Mouse (Mus musculus): Measurements from ENCODE around the gene Ino80e. TPM values are rescaled to one million over a fixed set of nuclear protein-coding genes. Genes with fewer than 3 reads are reported as not detected.
"Not testable (repeated sequence)": the region's sequence is repeated elsewhere in the genome, so short reads cannot be mapped to it uniquely, and the experiment has no call there.

The Ino80e gene
- polyA plus RNA-seq (2015; fragmentation: Nextera tagmentation; extraction: Ambion mirVana), result 80.7 and 82.1 TPM in 2 replicates

DNA sequence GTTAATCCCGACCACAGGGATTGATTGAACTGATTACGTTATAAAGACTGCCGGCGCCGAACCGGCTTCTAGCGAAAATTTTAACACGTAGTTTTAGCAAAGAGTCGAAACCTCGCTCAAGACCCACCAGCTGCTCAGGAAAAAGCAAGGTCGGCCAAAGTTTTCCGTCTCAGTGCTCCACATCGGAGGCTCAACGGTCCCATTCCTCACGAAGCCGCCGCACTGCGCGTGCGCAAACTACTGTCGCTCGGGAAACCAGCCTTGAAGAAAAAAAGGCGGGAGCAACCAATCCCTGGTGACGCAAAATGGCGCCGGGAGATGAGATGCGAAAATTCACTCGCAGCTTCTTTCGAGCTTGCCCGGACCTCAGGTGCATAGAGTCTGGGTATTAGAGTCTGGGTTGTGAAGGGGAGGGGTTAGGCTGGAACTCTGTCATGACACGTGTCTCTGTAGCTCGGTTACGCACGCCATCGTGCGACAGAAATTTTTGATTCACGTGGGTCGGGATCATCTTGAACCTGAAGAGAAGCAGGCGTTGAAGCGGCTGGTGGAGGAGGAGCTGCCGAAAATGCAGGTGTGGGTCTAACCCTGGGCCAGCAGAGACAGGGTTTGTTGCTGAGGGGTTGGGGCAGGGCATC is at the start of gene Ino80e:
Gene Ino80e, minus strand, starts transcription at position 231 of the 638 bp plus-strand sequence.
- Histone ChIP-seq H3K27me3 (no peaks in the 10 kb centered on the region), H3K9ac (peak within 1 kb of the TSS; percentile 60), H3K4me3 (peak within 1 kb of the TSS; percentile 69), H3K27ac (peak within 1 kb of the TSS; percentile 91), H3K4me2 (peak within 1 kb of the TSS; percentile 82), H3K4me1 (peaks cover 33% of the 10 kb centered on the region), H3K36me3 (peaks cover 62% of the 10 kb centered on the region), H3K9me3 (no peaks in the 10 kb centered on the region)
- ATAC-seq (ENCODE audit: insufficient number of reproducible peaks, low FRiP score, low TSS enrichment, low read depth), result peak; percentile 75
- WGBS, result under 1% methylated on average over 41 of the region's 41 CpGs

DNA sequence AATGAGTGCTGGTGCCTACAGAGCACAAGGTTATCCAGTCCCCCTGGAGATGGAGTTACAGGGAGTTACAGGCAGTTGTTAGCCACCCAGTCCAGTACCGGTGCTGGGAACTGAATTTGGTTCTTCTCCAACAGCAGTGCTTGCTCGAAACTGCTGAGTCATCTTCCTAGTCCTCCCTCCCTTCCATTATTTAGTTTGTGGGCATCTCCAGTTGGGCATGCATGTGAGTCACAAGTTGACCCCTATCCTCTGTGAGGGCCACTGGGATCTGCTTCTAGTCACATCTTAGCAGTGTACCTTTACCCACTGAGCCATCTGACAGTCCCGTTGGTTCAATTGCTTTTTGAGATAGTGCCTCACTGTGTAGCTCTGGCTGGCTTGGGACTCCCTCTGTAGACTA is 43.4 kb upstream of the Ino80e start:
- Histone ChIP-seq H3K4me1 (no peaks in the 10 kb centered on the region), H3K36me3 (no peaks in the 10 kb centered on the region), H3K27me3 (no peaks in the 10 kb centered on the region), H3K4me2 (no peak overlapping the region), H3K4me3 (no peak overlapping the region), H3K9ac (no peak overlapping the region), H3K27ac (no peak overlapping the region), H3K9me3 (no peaks in the 10 kb centered on the region)
- 73% methylated on average over 3 of the region's 3 CpGs for WGBS
- no peak for ATAC-seq (ENCODE audit: insufficient number of reproducible peaks, low FRiP score, low TSS enrichment, low read depth)

DNA sequence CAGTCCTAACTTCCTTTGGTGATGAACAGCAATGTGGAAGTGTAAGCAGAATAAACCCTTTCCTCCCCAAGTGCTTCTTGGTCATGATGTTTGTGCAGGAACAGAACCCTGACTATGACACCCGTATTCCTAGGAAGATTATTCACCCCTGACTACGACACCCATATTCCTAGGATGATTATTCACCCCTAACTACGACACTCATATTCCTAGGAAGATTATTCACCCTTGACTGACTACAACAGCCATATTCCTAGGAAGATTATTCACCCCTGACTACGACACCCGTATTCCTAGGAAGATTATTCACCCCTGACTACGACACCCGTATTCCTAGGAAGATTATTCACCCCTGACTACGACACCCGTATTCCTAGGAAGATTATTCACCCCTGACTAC is 37.6 kb upstream of the Ino80e start:
- H3K4me2 ChIP-seq; ATAC-seq (ENCODE audit: insufficient number of reproducible peaks, low FRiP score, low TSS enrichment, low read depth); H3K9ac ChIP-seq; H3K4me3 ChIP-seq; H3K9me3 ChIP-seq; H3K36me3 ChIP-seq; H3K27me3 ChIP-seq; H3K27ac ChIP-seq: not testable (repeated sequence)
- peaks cover 16% of the 10 kb centered on the region for H3K4me1 ChIP-seq
- WGBS, result 93% methylated on average over 7 of the region's 9 CpGs

DNA sequence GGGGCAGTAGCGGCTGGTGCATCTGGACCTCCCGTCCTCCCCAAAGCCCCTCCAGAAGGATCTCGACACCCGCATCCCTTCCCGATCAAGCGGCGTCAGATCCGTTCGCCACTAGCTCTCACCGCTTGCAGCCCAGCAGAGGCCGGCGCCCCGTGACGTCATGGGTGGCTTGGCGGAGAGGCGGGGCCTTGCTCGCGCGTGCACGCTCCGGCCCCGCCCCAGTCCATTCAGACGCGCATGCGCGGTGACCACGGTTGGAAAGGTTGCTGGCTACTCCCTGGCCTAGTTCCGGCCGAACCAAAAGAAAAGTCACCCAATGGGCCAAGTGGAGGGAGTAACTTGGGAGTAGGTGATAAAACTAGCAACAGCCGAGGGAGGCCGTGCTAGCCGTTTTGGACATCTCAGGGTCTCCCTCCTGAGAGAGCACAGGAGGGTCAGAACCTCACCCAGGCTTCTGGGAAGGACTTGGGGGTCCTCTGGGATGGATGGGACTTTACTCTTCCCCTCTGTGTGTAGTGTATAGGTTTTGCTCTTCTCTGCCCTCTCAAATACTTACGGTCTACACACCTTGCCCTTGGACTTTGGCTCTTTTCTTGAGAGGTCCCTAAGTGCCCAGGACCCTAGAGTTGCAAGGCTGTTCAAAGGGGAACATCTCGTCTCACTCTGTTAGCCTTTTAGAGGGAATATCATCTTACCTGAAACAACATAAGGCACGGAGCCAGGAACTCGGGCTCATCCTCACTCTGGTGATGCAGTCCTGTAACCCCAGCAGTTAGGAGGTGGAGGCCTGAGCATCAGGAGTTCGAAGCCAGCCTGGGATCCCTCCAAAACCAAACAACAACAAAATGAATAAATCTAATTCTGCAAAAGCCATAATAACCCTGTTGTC is 36.2 kb upstream of the Ino80e start:
- Histone ChIP-seq H3K4me2 (peak overlapping the region; percentile 67), H3K9me3 (no peaks in the 10 kb centered on the region), H3K4me3 (peak overlapping the region; percentile 72), H3K4me1 (peaks cover 16% of the 10 kb centered on the region), H3K36me3 (0 out of 2 replicates have a peak, but pooled peaks cover 3% of the 10 kb centered on the region), H3K9ac (peak overlapping the region; percentile 67), H3K27me3 (no peaks in the 10 kb centered on the region), H3K27ac (peak overlapping the region; percentile 83)
- peak; percentile 91 for ATAC-seq (ENCODE audit: insufficient number of reproducible peaks, low FRiP score, low TSS enrichment, low read depth)
- 11% methylated on average over 37 of the region's 37 CpGs for WGBS

DNA sequence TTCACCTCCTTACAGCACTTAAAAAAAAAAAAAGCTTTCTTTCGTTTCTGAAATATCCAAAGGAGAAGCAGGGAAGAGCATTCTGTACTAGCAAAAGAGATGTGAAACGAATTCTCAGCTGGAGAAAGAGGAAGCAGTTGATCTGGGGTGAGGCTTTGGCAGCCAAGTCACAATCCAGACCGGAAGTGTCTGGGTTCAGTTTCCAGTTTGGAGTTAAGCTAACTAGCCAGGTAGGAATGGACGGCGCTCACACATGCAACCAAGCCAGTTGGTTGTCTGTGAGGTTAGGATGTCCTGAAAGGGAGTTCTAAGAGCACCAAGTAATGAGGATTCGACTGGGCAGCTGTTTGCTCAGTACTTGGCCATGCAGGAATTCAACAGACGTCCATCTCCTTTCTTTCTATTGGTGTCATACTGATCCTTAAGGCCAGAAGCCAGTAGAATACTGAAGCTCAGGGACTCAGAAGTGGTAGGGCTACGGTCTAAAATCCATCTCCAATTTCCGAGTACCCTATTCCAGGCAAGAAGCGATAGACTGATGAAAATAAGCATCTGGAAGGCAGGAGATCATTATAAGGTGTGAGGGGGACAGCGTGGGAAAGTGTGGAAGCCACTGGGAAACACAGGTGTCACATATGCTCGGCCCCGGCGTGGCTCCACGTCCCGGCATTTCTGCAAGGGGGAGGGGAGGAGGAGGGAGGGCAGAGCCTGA is 35.4 kb upstream of the Ino80e start:
- no peaks in the 10 kb centered on the region for H3K9me3 ChIP-seq
- H3K36me3 ChIP-seq, result 0 out of 2 replicates have a peak, but pooled peaks cover 3% of the 10 kb centered on the region
- H3K27ac ChIP-seq, result peak overlapping the region; percentile 83
- peaks cover 16% of the 10 kb centered on the region for H3K4me1 ChIP-seq
- peak overlapping the region; percentile 72 for H3K4me3 ChIP-seq
- no peaks in the 10 kb centered on the region for H3K27me3 ChIP-seq
- H3K4me2 ChIP-seq, result peak overlapping the region; percentile 67
- WGBS, result 20% methylated on average over 16 of the region's 16 CpGs
- H3K9ac ChIP-seq, result peak overlapping the region; percentile 67
- peak; percentile 38; the same call in 1 of the 2 replicates for ATAC-seq (ENCODE audit: insufficient number of reproducible peaks, low FRiP score, low TSS enrichment, low read depth)

DNA sequence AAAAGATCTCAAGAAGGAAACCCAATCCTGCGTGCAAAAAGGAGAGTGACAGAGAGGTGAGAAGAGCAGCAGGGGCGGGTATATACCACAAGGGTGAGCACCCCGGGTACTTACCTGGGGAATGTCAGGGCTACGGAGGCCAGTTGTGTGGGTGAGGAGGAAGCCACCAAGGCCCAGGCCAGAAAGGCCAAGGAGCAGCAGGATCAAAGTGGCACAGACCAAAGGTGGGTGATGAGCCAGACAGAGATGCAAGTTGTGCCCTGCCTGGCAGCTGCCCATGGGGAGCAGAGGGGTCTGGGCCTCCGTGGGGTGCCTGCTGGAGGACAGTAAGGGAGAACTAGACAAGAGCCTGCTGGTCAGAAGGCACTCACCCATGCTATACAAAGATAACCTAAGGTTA is 34.7 kb upstream of the Ino80e start:
- H3K9me3 ChIP-seq, result no peaks in the 10 kb centered on the region
- H3K4me2 ChIP-seq, result no peak overlapping the region
- no peak for ATAC-seq (ENCODE audit: insufficient number of reproducible peaks, low FRiP score, low TSS enrichment, low read depth)
- no peak overlapping the region for H3K27ac ChIP-seq
- H3K4me3 ChIP-seq, result no peak overlapping the region
- H3K4me1 ChIP-seq, result peaks cover 16% of the 10 kb centered on the region
- no peaks in the 10 kb centered on the region for H3K27me3 ChIP-seq
- 83% methylated on average over 5 of the region's 5 CpGs for WGBS
- H3K9ac ChIP-seq, result no peak overlapping the region
- peaks cover 3% of the 10 kb centered on the region; the same call in 1 of the 2 replicates for H3K36me3 ChIP-seq

DNA sequence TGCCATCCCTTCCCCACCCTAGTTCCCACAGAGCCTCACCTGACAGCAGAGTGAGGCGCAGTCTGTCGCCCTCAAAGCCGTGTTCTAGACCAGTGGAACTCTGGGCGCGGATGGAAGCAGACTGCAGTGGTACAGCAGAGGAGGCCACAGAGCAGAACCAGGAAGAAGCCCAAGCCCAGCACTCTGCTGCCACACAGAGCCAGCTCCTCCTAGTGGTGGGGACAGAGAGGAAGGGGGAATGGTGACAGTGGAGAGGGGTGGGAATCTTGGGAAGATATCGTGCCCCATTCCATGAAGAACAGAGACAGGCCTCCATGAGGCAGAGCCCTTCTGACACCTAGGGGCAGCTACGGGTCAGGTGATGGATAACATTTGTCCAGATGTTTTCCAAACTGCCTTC is 26.7 kb upstream of the Ino80e start:
- no peak for ATAC-seq (ENCODE audit: insufficient number of reproducible peaks, low FRiP score, low TSS enrichment, low read depth)

DNA sequence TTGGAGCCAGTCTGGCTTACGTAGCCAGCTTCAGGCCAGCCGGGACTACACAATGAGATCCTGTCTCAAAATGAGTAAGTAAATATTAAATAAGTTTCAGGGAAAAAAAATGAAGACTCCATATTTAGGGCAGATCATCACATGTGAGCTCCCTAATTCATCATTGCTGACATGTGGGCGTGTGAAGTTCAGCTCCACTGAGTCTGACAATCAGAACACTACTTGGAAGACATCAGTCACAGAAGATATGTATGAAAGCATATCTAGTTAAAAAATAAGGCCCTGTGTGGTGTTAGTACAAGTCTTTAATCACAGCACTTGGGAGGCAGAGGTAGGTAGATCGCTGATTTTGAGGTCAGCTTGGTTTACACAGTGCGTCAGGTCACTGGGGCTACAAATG is 25.1 kb upstream of the Ino80e start:
- no peak for ATAC-seq (ENCODE audit: insufficient number of reproducible peaks, low FRiP score, low TSS enrichment, low read depth)
- 85% methylated on average over 5 of the region's 5 CpGs for WGBS
- Histone ChIP-seq H3K4me1 (peaks cover 15% of the 10 kb centered on the region), H3K27ac (no peak overlapping the region), H3K4me2 (no peak overlapping the region), H3K4me3 (no peak overlapping the region), H3K36me3 (peaks cover 16% of the 10 kb centered on the region), H3K9ac (no peak overlapping the region), H3K9me3 (no peaks in the 10 kb centered on the region), H3K27me3 (no peaks in the 10 kb centered on the region)

More for the DNA sequence above, 26.7 kb upstream of the Ino80e start:
- Histone ChIP-seq H3K4me1 (no peaks in the 10 kb centered on the region; the same call in 1 of the 2 replicates), H3K27ac (no peak overlapping the region), H3K4me3 (no peak overlapping the region), H3K4me2 (no peak overlapping the region), H3K9me3 (no peaks in the 10 kb centered on the region), H3K9ac (no peak overlapping the region), H3K36me3 (peaks cover 16% of the 10 kb centered on the region), H3K27me3 (no peaks in the 10 kb centered on the region)
- WGBS, result 39% methylated on average over 7 of the region's 7 CpGs

DNA sequence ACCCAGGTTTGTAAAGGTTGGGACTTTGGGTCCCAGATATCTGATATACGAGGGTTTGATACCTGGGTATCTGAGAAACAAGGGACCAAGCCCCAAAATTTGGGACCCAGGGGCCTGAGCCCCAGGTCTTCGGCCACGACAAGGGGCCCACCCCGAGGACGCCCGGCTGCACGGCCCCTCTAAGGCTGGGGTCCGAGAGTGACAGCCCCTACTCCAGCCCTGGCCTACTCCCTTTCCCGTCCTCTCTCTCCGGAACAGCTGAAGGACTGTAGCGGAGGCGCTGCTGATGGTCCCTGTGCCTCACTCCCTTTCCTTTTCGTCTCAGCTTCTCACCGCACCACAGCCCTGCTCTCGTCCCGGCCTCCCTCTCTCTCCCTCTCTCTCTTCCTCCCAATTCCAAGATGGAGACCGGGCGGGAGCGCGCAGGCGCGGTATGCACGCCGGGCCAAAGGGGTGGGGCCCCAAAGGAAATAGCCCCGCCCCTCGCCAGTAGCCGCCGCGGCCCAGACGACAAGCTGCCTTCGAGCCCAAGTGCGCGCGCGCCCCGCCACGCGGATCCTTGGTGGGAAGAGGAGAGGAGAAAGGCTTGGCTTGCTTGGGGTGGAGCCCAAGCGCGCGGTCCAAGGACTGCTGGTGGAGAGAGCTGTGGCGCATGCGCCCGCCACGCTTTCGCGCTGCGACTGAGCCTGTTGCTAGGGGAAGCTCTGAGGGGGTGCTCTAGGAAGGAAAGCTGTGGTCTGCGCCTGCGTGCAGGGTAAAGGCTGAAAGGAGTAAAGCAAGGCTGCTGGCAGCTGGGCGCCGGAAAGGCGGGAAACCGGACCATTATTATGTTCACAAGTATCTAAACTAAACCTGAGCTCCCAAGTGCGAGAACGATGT is 22.3 kb upstream of the Ino80e start, which contains the start of gene Taok2:
Gene Taok2, minus strand, starts transcription at position 418 of the 879 bp plus-strand sequence.
- no peaks in the 10 kb centered on the region for H3K27me3 ChIP-seq
- ATAC-seq (ENCODE audit: insufficient number of reproducible peaks, low FRiP score, low TSS enrichment, low read depth), result peak; percentile 99
- H3K27ac ChIP-seq, result peak within 1 kb of the TSS; percentile 94
- WGBS, result 0% methylated on average over 56 of the region's 56 CpGs
- H3K4me3 ChIP-seq, result peak within 1 kb of the TSS; percentile 82
- no peaks in the 10 kb centered on the region for H3K9me3 ChIP-seq
- H3K36me3 ChIP-seq, result peaks cover 25% of the 10 kb centered on the region
- H3K4me2 ChIP-seq, result peak within 1 kb of the TSS; percentile 93
- H3K9ac ChIP-seq, result peak within 1 kb of the TSS; percentile 91
- H3K4me1 ChIP-seq, result peaks cover 32% of the 10 kb centered on the region

DNA sequence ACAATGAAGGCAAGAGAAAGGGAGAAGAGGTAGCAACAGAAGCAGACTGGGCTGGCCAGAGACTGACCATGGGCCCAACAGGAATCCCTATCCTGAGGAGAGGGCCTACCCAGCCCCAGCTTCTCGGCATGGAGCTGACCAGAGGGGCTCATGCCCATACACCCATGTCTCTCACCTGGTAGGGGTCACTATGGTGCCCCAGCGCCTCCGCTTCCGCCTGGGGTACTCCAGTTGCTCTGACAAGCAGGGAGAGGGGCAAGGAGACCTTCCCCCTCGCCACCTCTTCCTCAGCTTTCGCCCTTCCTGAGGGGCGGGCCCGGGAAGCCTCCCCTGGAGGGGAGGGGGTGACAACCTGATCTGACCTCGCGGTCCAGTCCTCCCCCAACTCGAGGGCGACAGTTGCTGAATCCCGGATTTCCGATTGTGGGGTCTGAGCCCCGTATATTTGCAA is 21.6 kb upstream of the Ino80e start:
- no peak for ATAC-seq (ENCODE audit: insufficient number of reproducible peaks, low FRiP score, low TSS enrichment, low read depth)
- Histone ChIP-seq H3K4me2 (peak overlapping the region; percentile 93), H3K9ac (peak overlapping the region; percentile 91), H3K4me1 (peaks cover 32% of the 10 kb centered on the region), H3K27ac (peak overlapping the region; percentile 94), H3K4me3 (peak overlapping the region; percentile 82), H3K36me3 (peaks cover 31% of the 10 kb centered on the region), H3K27me3 (no peaks in the 10 kb centered on the region), H3K9me3 (no peaks in the 10 kb centered on the region)
- WGBS, result under 1% methylated on average over 15 of the region's 15 CpGs

DNA sequence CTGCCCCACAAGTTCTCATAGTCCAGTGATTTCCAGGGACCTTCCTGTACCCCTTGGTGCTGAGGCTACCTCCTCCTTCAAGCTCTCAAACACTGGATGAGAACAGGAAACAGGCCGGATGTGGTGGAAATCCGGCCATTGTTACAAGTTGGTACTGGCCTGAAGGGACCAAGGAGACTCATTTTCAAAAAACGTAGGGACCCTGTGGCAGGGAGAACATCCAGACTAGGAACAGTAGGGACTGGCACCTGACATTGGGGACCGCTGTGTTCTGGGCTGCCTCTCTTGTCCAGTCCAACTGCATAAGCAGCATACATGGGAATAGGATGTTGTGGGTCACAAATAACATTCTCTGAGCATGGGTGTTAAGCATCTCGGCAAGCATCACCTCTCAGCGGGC is 18.9 kb upstream of the Ino80e start:
- Histone ChIP-seq H3K27me3 (no peaks in the 10 kb centered on the region), H3K4me1 (peaks cover 32% of the 10 kb centered on the region), H3K9me3 (no peaks in the 10 kb centered on the region), H3K4me3 (no peak overlapping the region), H3K27ac (no peak overlapping the region; the same call in 1 of the 2 replicates), H3K9ac (no peak overlapping the region), H3K4me2 (0 out of 2 replicates have a peak overlapping the region, but pooled peaks have one; percentile 0), H3K36me3 (peaks cover 54% of the 10 kb centered on the region)
- WGBS, result 78% methylated on average over 6 of the region's 6 CpGs
- no peak for ATAC-seq (ENCODE audit: insufficient number of reproducible peaks, low FRiP score, low TSS enrichment, low read depth)

Data from limb, embryonic 15.5 days (tissue).